Mouse (Mus musculus): ENCODE results near the gene Mobp.

DNA sequence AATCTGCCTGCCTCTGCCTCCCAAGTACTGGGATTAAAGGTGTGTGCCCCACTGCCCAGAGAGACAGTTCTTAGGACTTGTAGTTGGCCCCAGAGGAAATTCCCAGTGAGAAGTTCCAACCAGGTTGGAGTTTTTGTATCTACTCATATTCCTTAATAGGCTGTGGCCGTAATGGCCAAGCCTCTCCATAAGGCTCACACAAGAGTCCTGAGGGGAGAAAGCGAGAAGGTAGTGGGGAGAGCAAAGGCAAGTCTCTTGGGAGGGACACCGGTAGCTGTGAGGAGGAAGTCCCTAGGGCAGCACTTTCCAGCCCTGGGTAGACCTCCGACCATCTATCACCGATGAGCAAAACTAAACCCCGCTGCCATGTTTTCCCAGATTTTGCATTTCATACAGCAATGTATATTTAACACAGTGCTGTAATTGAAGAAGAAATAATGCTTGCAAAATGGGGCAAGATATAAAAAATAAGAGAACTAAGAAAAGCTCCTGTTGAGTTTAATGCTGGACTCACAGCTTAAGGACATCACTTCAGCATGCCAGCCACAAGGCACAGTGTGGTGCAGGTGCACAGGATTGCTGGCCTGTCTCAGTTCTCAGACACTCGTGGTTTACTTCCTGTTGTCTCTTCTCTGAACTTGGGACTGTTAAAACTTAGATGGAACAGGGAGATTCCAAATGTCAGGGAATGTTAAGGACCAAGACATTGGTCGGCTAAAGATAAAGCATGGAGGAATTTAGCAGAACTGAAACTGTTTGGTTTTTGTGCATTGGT is 16.3 kb upstream of the Mobp start:
- TF ChIP-seq CTCF (IDR thresholded peaks at IDR 0.05; ENCODE audit: control insufficient read depth, insufficient read depth, insufficient replicate concordance, low read depth, low read length) (no peak), POLR2A (IDR thresholded peaks at IDR 0.05; ENCODE audit: control insufficient read depth, low read depth, low read length) (no peak)

All from testis, adult 2 months (tissue).